Mouse (Mus musculus) embryonic fibroblast, embryonic 13.5 days (primary cell): ENCODE measurements around the gene Cxadr.

Experiments used
- CTCF ChIP-seq: IDR thresholded peaks from 2 replicates; pipeline ENCODE4 v1.5.1; 2011; ENCODE audit warnings: mild to moderate bottlenecking, control low read depth, low read length, moderate library complexity, borderline replicate concordance; ENCODE audit not compliant: insufficient read depth
- POLR2A ChIP-seq: IDR thresholded peaks from 2 replicates; pipeline ENCODE4 v1.6.1; 2011; ENCODE audit warnings: low read depth, mild to moderate bottlenecking, control low read depth, low read length, moderate library complexity

DNA sequence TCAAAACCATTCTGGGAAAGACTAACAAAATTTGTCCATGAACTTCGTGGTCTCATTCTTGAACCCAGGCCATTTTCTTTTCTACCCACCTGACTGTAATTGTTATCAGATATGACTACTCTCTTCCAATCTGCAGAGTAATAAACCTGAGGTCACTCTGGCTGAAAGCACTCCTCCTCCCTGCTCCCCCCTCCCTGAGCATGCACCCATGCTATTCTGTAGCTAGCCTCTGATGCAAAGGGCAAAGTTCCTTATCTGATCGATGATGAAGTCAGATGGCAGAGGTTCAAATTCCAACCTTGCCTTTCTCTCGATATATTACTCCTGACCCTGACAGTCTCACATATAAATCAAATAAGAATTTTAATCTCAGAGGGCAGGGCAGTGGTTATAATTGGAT is 33.1 kb upstream of the Cxadr start:
- TF ChIP-seq POLR2A = no peak
- TF ChIP-seq CTCF = no peak
